Mouse (Mus musculus): ENCODE measurements around the gene Rrbp1. TPM values are rescaled to one million over a fixed set of nuclear protein-coding genes. Genes with fewer than 3 reads are reported as not detected.

Gene Rrbp1
- polyA plus RNA-seq, 1 experiment from 2014 or later: 130 TPM

- H3K36me3 ChIP-seq: peaks cover 19% of the 10 kb centered on the region
- H3K27ac ChIP-seq: no peak overlapping the region
- H3K4me2 ChIP-seq: no peak overlapping the region
- H3K9me3 ChIP-seq: no peaks in the 10 kb centered on the region
- no peak for ATAC-seq (ENCODE audit: insufficient read depth, low FRiP score, low read depth)
- no peaks in the 10 kb centered on the region for H3K4me1 ChIP-seq
- WGBS: 90% methylated on average over 8 of the region's 8 CpGs
- no peak overlapping the region for H3K4me3 ChIP-seq (replicated peaks)
- no peaks in the 10 kb centered on the region for H3K27me3 ChIP-seq (replicated peaks)
- H3K9ac ChIP-seq: no peak overlapping the region
Observed at GRCm38 (mm10) chr2:143978444-143979147, 32.5 kb downstream of the Rrbp1 start.

- H3K27ac ChIP-seq: no peak overlapping the region
- ATAC-seq (ENCODE audit: insufficient read depth, low FRiP score, low read depth): no peak
- no peak overlapping the region for H3K9ac ChIP-seq
- H3K4me3 ChIP-seq (replicated peaks): no peak overlapping the region
- H3K4me2 ChIP-seq: no peak overlapping the region
- peaks cover 46% of the 10 kb centered on the region for H3K36me3 ChIP-seq
- H3K4me1 ChIP-seq: no peaks in the 10 kb centered on the region
- H3K9me3 ChIP-seq: no peaks in the 10 kb centered on the region
- WGBS: 92% methylated on average over 5 of the region's 5 CpGs
- H3K27me3 ChIP-seq (replicated peaks): no peaks in the 10 kb centered on the region
Observed at GRCm38 (mm10) chr2:143975146-143975649, 35.9 kb downstream of the Rrbp1 start.

- 92% methylated on average over 7 of the region's 7 CpGs for WGBS
Observed at GRCm38 (mm10) chr2:143973161-143973560, 37.9 kb downstream of the Rrbp1 start.

GRCm38 (mm10) chr2:143971887-143972286 is 39.2 kb downstream of the Rrbp1 start:
- H3K27ac ChIP-seq: no peak overlapping the region
- no peak for ATAC-seq (ENCODE audit: insufficient read depth, low FRiP score, low read depth)

More at GRCm38 (mm10) chr2:143973161-143973560, 37.9 kb downstream of the Rrbp1 start:
- no peaks in the 10 kb centered on the region for H3K9me3 ChIP-seq
- peaks cover 51% of the 10 kb centered on the region for H3K36me3 ChIP-seq
- ATAC-seq (ENCODE audit: insufficient read depth, low FRiP score, low read depth): no peak
- H3K9ac ChIP-seq: no peak overlapping the region
- H3K4me2 ChIP-seq: no peak overlapping the region
- H3K27me3 ChIP-seq (replicated peaks): no peaks in the 10 kb centered on the region
- no peaks in the 10 kb centered on the region for H3K4me1 ChIP-seq
- H3K4me3 ChIP-seq (replicated peaks): no peak overlapping the region
- H3K27ac ChIP-seq: no peak overlapping the region

GRCm38 (mm10) chr2:143970841-143971240 is 40.2 kb downstream of the Rrbp1 start:
- H3K27ac ChIP-seq: no peak overlapping the region
- no peak for ATAC-seq (ENCODE audit: insufficient read depth, low FRiP score, low read depth)
- no peak overlapping the region for H3K9ac ChIP-seq
- H3K4me1 ChIP-seq: no peaks in the 10 kb centered on the region
- H3K27me3 ChIP-seq (replicated peaks): no peaks in the 10 kb centered on the region
- 83% methylated on average over 2 of the region's 2 CpGs for WGBS
- H3K9me3 ChIP-seq: no peaks in the 10 kb centered on the region
- H3K4me3 ChIP-seq (replicated peaks): no peak overlapping the region
- H3K36me3 ChIP-seq: peaks cover 73% of the 10 kb centered on the region
- no peak overlapping the region for H3K4me2 ChIP-seq

More at GRCm38 (mm10) chr2:143971887-143972286, 39.2 kb downstream of the Rrbp1 start:
- Histone ChIP-seq H3K4me3 (replicated peaks) (no peak overlapping the region), H3K27me3 (replicated peaks) (no peaks in the 10 kb centered on the region), H3K4me2 (no peak overlapping the region), H3K36me3 (peaks cover 63% of the 10 kb centered on the region), H3K4me1 (no peaks in the 10 kb centered on the region), H3K9me3 (no peaks in the 10 kb centered on the region), H3K9ac (no peak overlapping the region)
- WGBS: 72% methylated on average over 2 of the region's 2 CpGs

- Histone ChIP-seq H3K36me3 (peaks cover 86% of the 10 kb centered on the region), H3K27me3 (replicated peaks) (no peaks in the 10 kb centered on the region), H3K4me2 (no peak overlapping the region), H3K9ac (no peak overlapping the region), H3K4me3 (replicated peaks) (no peak overlapping the region), H3K4me1 (no peaks in the 10 kb centered on the region), H3K9me3 (no peaks in the 10 kb centered on the region), H3K27ac (no peak overlapping the region)
- WGBS: 88% methylated on average over 7 of the region's 7 CpGs
- no peak for ATAC-seq (ENCODE audit: insufficient read depth, low FRiP score, low read depth)
Observed at GRCm38 (mm10) chr2:143969260-143969659, 41.8 kb downstream of the Rrbp1 start.

- H3K9ac ChIP-seq: no peak overlapping the region
- no peak overlapping the region for H3K4me2 ChIP-seq
- WGBS: 83% methylated on average over 1 of the region's 1 CpGs
- H3K27me3 ChIP-seq (replicated peaks): no peaks in the 10 kb centered on the region
- peaks cover 80% of the 10 kb centered on the region for H3K36me3 ChIP-seq
- no peaks in the 10 kb centered on the region for H3K9me3 ChIP-seq
- H3K4me1 ChIP-seq: no peaks in the 10 kb centered on the region
- no peak overlapping the region for H3K4me3 ChIP-seq (replicated peaks)
- ATAC-seq (ENCODE audit: insufficient read depth, low FRiP score, low read depth): no peak
- H3K27ac ChIP-seq: no peak overlapping the region
Observed at GRCm38 (mm10) chr2:143963318-143963717, 47.7 kb downstream of the Rrbp1 start.

GRCm38 (mm10) chr2:143962192-143962591 is 48.9 kb downstream of the Rrbp1 start:
- no peak for ATAC-seq (ENCODE audit: insufficient read depth, low FRiP score, low read depth)

GRCm38 (mm10) chr2:143955746-143956145 is 55.3 kb downstream of the Rrbp1 start:
- Histone ChIP-seq H3K4me2 (no peak overlapping the region), H3K9me3 (no peaks in the 10 kb centered on the region), H3K4me1 (no peaks in the 10 kb centered on the region), H3K4me3 (replicated peaks) (no peak overlapping the region), H3K27me3 (replicated peaks) (no peaks in the 10 kb centered on the region), H3K9ac (no peak overlapping the region), H3K36me3 (peaks cover 74% of the 10 kb centered on the region), H3K27ac (no peak overlapping the region)
- WGBS: 93% methylated on average over 4 of the region's 4 CpGs
- no peak for ATAC-seq (ENCODE audit: insufficient read depth, low FRiP score, low read depth)

More at GRCm38 (mm10) chr2:143962192-143962591, 48.9 kb downstream of the Rrbp1 start:
- no peak overlapping the region for H3K4me3 ChIP-seq (replicated peaks)
- no peak overlapping the region for H3K27ac ChIP-seq
- H3K9me3 ChIP-seq: no peaks in the 10 kb centered on the region
- peaks cover 79% of the 10 kb centered on the region for H3K36me3 ChIP-seq
- no peak overlapping the region for H3K9ac ChIP-seq
- no peaks in the 10 kb centered on the region for H3K4me1 ChIP-seq
- WGBS: 91% methylated on average over 5 of the region's 5 CpGs
- no peak overlapping the region for H3K4me2 ChIP-seq
- H3K27me3 ChIP-seq (replicated peaks): no peaks in the 10 kb centered on the region

- peaks cover 78% of the 10 kb centered on the region for H3K36me3 ChIP-seq
- no peak overlapping the region for H3K9ac ChIP-seq
- no peak overlapping the region for H3K4me2 ChIP-seq
- no peaks in the 10 kb centered on the region for H3K9me3 ChIP-seq
- H3K27ac ChIP-seq: no peak overlapping the region
- ATAC-seq (ENCODE audit: insufficient read depth, low FRiP score, low read depth): no peak
- no peaks in the 10 kb centered on the region for H3K27me3 ChIP-seq (replicated peaks)
- H3K4me1 ChIP-seq: no peaks in the 10 kb centered on the region
- H3K4me3 ChIP-seq (replicated peaks): no peak overlapping the region
- WGBS: 81% methylated on average over 4 of the region's 4 CpGs
Observed at GRCm38 (mm10) chr2:143955004-143955403, 56.1 kb downstream of the Rrbp1 start.

- no peak overlapping the region for H3K27ac ChIP-seq
- 89% methylated on average over 4 of the region's 4 CpGs for WGBS
- no peaks in the 10 kb centered on the region for H3K9me3 ChIP-seq
- no peaks in the 10 kb centered on the region for H3K27me3 ChIP-seq (replicated peaks)
- peaks cover 83% of the 10 kb centered on the region for H3K36me3 ChIP-seq
- no peak for ATAC-seq (ENCODE audit: insufficient read depth, low FRiP score, low read depth)
- no peak overlapping the region for H3K9ac ChIP-seq
- no peaks in the 10 kb centered on the region for H3K4me1 ChIP-seq
- H3K4me3 ChIP-seq (replicated peaks): no peak overlapping the region
- H3K4me2 ChIP-seq: no peak overlapping the region
Observed at GRCm38 (mm10) chr2:143953944-143954343, 57.1 kb downstream of the Rrbp1 start.

GRCm38 (mm10) chr2:143951546-143952315 is 59.3 kb downstream of the Rrbp1 start:
- Histone ChIP-seq H3K9ac (no peak overlapping the region), H3K27ac (no peak overlapping the region), H3K4me1 (no peaks in the 10 kb centered on the region), H3K9me3 (no peaks in the 10 kb centered on the region), H3K36me3 (peaks cover 91% of the 10 kb centered on the region), H3K4me2 (no peak overlapping the region), H3K4me3 (replicated peaks) (no peak overlapping the region), H3K27me3 (replicated peaks) (no peaks in the 10 kb centered on the region)
- 64% methylated on average over 5 of the region's 5 CpGs for whole genome bisulfite sequencing
- no peak for ATAC-seq (ENCODE audit: insufficient read depth, low FRiP score, low read depth)

Measured in stomach, embryonic 15.5 days (tissue).